Mouse (Mus musculus): ENCODE data around the gene Acsl1.

GRCm38 (mm10) chr8:46496852-46497251 lies 26.0 kb downstream of the Acsl1 start:
- TF ChIP-seq POLR2A (IDR thresholded peaks at IDR 0.05; ENCODE audit: low read depth, low read length) (no peak), CTCF (IDR thresholded peaks at IDR 0.05; ENCODE audit: extremely low read depth, insufficient read length, insufficient replicate concordance, low read depth, low read length) (no peak)
